Mouse (Mus musculus) CD8-positive naive resting alpha-beta T cell, adult 57 days (primary cell): ENCODE data around the gene Cul4b. TPM values are rescaled to one million over a fixed set of nuclear protein-coding genes. Genes with fewer than 3 reads are reported as not detected.

Experiments used
- total RNA-seq: library from RNA; stranded (reverse); gene quantifications from one replicate; pipeline ENCODE4 v1.2.4, GENCODE M21; 2023

Gene Cul4b
- total RNA-seq: 36.2 TPM

DNA sequence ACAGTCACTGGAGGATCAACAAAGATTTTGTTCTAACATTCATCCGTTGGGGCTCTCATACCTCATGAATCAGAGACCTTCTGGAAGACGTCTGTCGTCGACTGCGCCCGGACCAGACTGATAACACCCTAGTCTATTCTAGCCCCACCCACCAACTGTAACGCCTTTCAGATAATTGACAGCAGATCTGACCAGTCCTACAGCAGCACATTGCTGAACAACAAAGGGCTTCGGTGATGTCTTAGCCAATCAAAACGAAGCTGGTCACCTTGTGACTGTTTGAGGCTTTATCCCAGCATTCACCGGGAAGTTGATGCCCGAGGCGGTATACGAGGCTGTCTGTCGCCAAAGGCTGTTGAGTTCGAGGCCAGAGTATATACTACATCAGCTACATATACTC lies at the start of gene Cul4b:
TSS of gene Cul4b (minus strand) at position 119 of the 400 bp plus-strand sequence.

DNA sequence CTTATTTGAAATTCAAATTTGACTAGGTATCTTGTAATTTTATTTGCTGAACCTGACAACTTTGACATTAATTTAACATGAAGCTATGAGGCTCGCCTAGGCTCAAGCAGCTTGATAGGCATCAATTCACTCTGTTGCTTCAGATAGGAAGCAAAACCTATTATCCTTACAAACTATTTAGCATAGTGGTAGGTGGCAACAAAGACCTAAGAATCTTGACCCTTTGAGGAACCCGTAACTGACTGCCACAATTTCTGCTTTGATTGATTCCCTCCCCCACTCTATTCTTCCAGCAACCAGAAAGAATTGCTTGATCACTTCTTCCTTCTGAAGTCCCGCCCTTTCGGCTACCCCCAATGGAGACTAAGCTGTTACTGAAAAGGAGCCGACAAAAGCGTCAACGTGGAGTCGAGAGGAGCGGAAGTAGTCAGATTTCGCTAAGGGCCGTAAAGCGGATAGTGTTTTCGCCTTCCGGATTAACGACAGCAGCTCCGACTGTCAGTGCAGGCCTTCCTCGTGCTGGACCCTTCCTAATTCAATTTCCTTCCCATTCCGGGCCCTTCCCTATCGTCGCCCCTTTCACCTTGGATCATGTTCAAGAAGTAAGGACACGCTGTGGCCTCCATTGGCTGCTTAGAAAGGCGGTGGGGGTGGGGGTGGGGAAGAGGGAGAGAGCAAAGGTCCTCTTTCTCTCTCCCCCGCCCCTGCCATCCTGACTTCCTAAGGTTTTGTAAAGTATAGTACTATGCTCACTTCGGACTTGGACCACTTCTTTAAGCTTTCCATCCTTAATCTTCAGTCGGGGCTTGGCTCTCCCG lies 24.4 kb upstream of the Cul4b start, which contains the start of gene Mcts1:
TSS of gene Mcts1 (plus strand) at position 402 of the 818 bp plus-strand sequence.

Other genes with a start within 250 kb of the Cul4b start
- gene Lamp2, start 119.7 kb downstream of the Cul4b start, total RNA-seq: 32.5 TPM
- gene Mcts1, start 24.4 kb upstream of the Cul4b start, total RNA-seq: 62.8 TPM
- gene C1galt1c1, start 58.9 kb upstream of the Cul4b start, total RNA-seq: 11.6 TPM
- gene 6030498E09Rik, start 196.5 kb upstream of the Cul4b start, total RNA-seq: not detected